Mouse (Mus musculus): Measurements from ENCODE around the gene Slc51b. TPM values are rescaled to one million over a fixed set of nuclear protein-coding genes. Genes with fewer than 3 reads are reported as not detected.

The Slc51b gene
- polyA plus RNA-seq (2015; fragmentation: Nextera tagmentation; extraction: Ambion mirVana) = 3.1 and 4.3 TPM in 2 replicates

DNA sequence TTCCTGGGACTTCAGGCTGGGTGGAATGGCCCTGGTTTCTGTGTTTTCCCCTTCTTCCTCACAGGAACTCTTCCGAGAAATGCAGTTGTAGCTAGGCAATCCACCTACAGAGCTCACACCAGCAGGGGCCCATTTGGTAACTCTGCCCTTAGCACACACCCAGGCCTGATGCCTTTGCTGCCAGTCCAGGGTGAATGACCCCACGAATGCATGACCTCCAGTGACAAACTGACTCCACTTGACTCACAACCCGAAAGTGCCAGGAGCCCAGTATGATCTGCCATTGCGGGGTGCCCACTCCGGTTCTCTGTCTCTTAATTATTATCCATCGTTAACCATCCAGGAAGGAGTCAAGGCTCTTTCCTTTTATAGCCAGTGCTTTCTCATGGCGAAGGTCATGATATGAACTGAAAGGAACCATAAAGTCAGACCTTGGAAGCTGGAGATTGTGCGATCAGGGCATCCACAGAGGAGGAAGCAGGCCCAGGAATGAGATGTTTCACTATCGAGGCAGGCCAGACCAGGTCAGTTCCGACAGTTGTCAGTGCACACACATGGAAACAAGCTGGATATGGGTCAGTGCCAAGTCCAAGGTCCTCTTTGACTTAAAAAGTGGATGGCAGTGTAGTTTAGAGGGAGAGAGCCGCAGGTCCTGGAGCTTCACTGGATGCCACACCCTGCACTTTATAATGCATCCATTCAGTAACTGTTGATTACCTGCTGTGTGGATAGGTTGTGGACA lies at the start of gene Slc51b:
TSS of gene Slc51b (minus strand) at position 196 of the 742 bp plus-strand sequence.
- WGBS = 70% methylated on average over 11 of the region's 11 CpGs
- no peak for ATAC-seq (replicated peaks; ENCODE audit: low FRiP score)
- no peak within 1 kb of the TSS for H3K4me2 ChIP-seq

DNA sequence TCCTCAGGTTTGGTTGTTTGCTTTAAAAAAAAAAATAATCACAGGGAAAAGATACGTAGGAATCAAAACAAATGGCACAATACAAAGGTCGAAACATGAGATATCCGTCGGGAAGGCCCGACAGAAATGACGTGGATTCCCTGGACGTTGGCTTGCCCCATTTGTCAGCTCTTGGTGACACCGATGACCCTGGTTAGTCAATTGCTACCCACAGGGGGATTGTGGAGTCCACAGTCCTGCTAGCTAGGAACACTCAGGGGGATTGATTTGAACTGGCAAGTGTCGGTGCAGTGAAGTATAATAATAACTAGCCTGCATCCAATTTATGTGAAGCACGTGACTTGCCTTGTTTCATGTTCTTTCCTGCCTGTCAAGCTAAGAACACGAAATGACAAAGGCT lies 44.9 kb upstream of the Slc51b start:
- 33% methylated on average over 11 of the region's 11 CpGs for WGBS
- Histone ChIP-seq H3K36me3 (peaks cover 49% of the 10 kb centered on the region), H3K4me3 (replicated peaks) (no peak overlapping the region), H3K9me3 (replicated peaks) (no peaks in the 10 kb centered on the region), H3K9ac (no peak overlapping the region), H3K4me2 (no peak overlapping the region), H3K27me3 (no peaks in the 10 kb centered on the region), H3K27ac (no peak overlapping the region), H3K4me1 (peaks cover 10% of the 10 kb centered on the region)
- no peak for ATAC-seq (replicated peaks; ENCODE audit: low FRiP score)

More for the DNA sequence above, at the start of gene Slc51b:
- Histone ChIP-seq H3K27me3 (no peaks in the 10 kb centered on the region), H3K4me1 (no peaks in the 10 kb centered on the region), H3K9ac (no peak within 1 kb of the TSS), H3K9me3 (replicated peaks) (no peaks in the 10 kb centered on the region), H3K36me3 (no peaks in the 10 kb centered on the region), H3K4me3 (replicated peaks) (no peak within 1 kb of the TSS), H3K27ac (peak within 1 kb of the TSS; percentile 59)

DNA sequence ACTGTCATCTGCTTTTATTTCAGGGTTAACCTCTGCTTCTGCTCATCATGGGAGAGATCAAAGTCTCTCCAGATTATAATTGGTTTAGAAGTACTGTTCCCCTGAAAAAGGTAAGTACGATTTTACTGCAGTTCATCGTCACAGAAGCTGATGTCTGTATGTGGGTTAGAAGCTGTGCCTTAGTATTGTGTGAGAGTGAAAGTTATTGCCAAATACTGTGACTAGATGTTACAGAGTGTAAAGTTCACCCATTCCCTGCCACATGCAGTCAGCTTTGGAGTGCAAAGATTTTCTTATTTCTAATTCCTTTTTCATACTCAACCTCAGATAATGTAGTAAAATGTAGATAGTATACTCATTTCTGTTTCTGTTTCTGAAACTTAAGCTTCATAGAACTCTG lies 42.5 kb upstream of the Slc51b start:
- no peak overlapping the region for H3K9ac ChIP-seq
- no peak for ATAC-seq (replicated peaks; ENCODE audit: low FRiP score)
- no peak overlapping the region for H3K4me2 ChIP-seq
- WGBS = 90% methylated on average over 2 of the region's 2 CpGs
- no peak overlapping the region for H3K27ac ChIP-seq
- H3K27me3 ChIP-seq = no peaks in the 10 kb centered on the region
- H3K9me3 ChIP-seq (replicated peaks) = no peaks in the 10 kb centered on the region
- H3K36me3 ChIP-seq = peaks cover 28% of the 10 kb centered on the region
- H3K4me1 ChIP-seq = peaks cover 27% of the 10 kb centered on the region
- no peak overlapping the region for H3K4me3 ChIP-seq (replicated peaks)

DNA sequence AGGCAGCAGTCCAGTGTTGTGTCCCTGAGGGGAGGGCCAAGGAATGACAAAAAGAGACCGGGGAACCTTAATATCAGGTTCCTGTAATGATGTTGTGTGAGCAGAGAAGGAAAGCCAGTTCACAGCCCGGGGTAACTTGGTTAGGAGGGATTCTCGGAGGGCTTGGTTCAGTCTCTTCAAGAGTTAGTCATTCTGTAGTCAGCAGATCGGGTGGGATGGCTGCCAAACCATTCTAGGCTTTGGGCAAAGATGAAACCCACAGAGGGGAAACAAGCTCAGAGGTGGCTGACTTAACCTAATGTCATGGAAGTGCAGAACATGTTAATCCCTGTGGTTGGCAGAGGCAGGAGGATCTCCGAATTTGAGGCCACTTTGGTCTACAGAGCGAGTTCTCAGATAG lies 41.4 kb upstream of the Slc51b start:
- Histone ChIP-seq H3K9ac (no peak overlapping the region), H3K27ac (no peak overlapping the region), H3K4me2 (no peak overlapping the region), H3K27me3 (no peaks in the 10 kb centered on the region), H3K4me3 (replicated peaks) (no peak overlapping the region), H3K4me1 (peaks cover 29% of the 10 kb centered on the region), H3K36me3 (peaks cover 17% of the 10 kb centered on the region), H3K9me3 (replicated peaks) (no peaks in the 10 kb centered on the region)
- 93% methylated on average over 6 of the region's 6 CpGs for WGBS
- no peak for ATAC-seq (replicated peaks; ENCODE audit: low FRiP score)

DNA sequence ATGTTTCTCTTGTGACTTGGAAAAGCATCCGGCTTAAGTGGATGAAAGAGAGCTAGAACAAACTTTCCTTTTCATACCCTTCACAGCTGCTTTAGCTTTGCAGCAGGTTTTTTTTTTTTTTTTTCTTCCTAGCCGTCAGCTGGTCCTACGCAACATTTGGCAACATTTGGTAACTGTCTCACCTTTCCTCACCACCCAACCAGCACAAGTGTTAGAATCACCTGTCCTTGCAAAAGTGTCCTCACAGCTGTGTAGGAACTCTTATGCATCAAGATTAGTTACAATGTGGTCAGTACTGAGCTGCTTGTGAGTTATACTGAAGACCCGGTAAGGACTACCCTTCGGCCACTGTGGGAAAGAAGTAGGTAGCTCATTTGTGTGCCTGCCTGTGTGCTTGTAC lies 39.8 kb upstream of the Slc51b start:
- H3K4me1 ChIP-seq = peaks cover 24% of the 10 kb centered on the region
- 77% methylated on average over 5 of the region's 5 CpGs for WGBS
- H3K4me2 ChIP-seq = peak overlapping the region; percentile 69

DNA sequence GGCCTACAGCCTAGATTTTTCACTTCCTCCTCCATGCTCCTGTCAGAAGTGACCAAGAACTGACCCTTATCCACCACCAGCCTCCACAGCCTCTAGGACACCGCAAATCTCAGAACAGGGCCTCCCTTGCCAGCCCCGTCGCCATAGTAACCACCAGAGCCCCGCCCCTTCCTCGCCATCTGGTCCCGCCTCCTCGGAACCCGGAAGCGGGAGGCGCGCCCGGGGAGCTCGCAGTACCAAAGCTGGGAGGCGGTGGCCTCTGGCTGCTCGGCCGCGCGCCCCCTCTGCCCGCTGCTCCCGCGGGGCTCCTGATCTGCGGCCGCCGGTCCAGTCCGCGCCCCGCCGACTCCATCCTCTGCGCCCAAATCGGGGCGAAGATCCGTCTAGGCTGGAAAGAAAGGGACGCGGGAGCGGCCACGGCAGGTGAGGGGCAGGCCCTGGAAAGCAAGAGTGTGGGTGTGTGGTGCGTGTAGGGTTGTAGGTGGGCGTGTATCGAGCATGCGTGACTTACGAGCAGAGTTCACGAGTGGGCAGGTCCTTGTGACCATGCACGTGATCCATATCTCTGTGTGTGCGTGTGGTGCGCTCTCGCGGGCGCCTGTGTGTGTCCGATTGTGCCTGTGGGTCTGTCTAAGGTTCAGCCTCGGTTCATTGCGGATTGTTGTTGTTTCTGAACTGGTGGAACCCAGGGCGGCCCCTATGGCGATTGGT lies 38.1 kb upstream of the Slc51b start, which contains the start of gene Spg21:
TSS of gene Spg21 (plus strand) at position 216 of the 711 bp plus-strand sequence.
- H3K9me3 ChIP-seq (replicated peaks) = no peaks in the 10 kb centered on the region
- H3K9ac ChIP-seq = peak within 1 kb of the TSS; percentile 94
- H3K36me3 ChIP-seq = peaks cover 9% of the 10 kb centered on the region
- ATAC-seq (replicated peaks; ENCODE audit: low FRiP score) = peak; percentile 97
- H3K27me3 ChIP-seq = no peaks in the 10 kb centered on the region
- WGBS = under 1% methylated on average over 53 of the region's 53 CpGs
- peak within 1 kb of the TSS; percentile 94 for H3K27ac ChIP-seq
- H3K4me3 ChIP-seq (replicated peaks) = peak within 1 kb of the TSS; percentile 95
- H3K4me2 ChIP-seq = peak within 1 kb of the TSS; percentile 69
- H3K4me1 ChIP-seq = peaks cover 24% of the 10 kb centered on the region

More for the DNA sequence above, 39.8 kb upstream of the Slc51b start:
- H3K27ac ChIP-seq = no peak overlapping the region
- no peak for ATAC-seq (replicated peaks; ENCODE audit: low FRiP score)
- H3K36me3 ChIP-seq = peaks cover 14% of the 10 kb centered on the region
- no peak overlapping the region for H3K9ac ChIP-seq
- H3K9me3 ChIP-seq (replicated peaks) = no peaks in the 10 kb centered on the region
- no peak overlapping the region for H3K4me3 ChIP-seq (replicated peaks)
- H3K27me3 ChIP-seq = no peaks in the 10 kb centered on the region

DNA sequence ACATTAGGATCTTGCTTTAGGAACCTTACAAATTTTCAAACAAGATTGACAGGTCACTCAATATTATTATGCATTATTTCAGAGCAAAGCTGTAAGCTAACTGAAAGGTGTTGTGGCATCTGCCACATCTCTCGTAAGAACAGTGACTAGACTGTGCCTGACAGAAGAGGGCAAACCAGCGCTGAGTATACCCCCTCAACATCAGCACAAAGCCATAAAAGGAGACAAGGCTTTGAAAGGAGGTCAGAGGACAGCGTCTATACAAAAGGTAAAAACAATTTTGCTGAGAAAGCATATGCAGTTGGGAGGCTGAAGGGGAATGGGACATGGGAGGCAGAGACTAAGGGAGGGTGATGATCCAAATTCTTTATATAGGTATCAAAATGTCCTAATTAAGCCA lies 37.4 kb upstream of the Slc51b start:
- WGBS = 35% methylated on average over 3 of the region's 3 CpGs
- peaks cover 2% of the 10 kb centered on the region; the same call in 1 of the 2 replicates for H3K36me3 ChIP-seq
- peak overlapping the region; percentile 94 for H3K27ac ChIP-seq
- no peaks in the 10 kb centered on the region for H3K27me3 ChIP-seq
- H3K4me2 ChIP-seq = peak overlapping the region; percentile 69
- peaks cover 24% of the 10 kb centered on the region for H3K4me1 ChIP-seq
- H3K4me3 ChIP-seq (replicated peaks) = peak overlapping the region; percentile 95
- no peaks in the 10 kb centered on the region for H3K9me3 ChIP-seq (replicated peaks)
- ATAC-seq (replicated peaks; ENCODE audit: low FRiP score) = peak; percentile 16
- H3K9ac ChIP-seq = 0 out of 2 replicates have a peak overlapping the region, but pooled peaks have one; percentile 94

DNA sequence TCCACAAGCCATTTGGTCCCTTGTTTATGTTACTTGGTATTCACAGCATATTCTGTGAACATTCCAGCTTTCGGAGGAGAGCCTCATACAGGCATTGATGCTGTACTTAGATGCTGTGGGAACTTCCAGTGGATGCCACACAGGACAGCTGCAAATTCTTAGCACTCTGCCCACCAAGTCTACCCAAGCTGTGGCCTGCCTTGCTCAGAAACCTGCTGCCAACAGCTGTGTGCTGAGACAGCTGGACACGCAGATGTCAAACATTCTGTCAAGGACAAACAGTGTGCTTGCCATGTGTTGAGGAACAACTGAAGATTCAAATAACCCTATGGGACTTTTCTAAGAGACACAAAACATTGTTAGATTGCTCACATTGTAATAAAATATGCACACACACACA lies 36.2 kb upstream of the Slc51b start:
- no peak overlapping the region for H3K9ac ChIP-seq
- no peaks in the 10 kb centered on the region for H3K27me3 ChIP-seq
- H3K36me3 ChIP-seq = no peaks in the 10 kb centered on the region
- ATAC-seq (replicated peaks; ENCODE audit: low FRiP score) = no peak
- H3K4me1 ChIP-seq = peaks cover 24% of the 10 kb centered on the region
- H3K9me3 ChIP-seq (replicated peaks) = no peaks in the 10 kb centered on the region
- H3K27ac ChIP-seq = no peak overlapping the region
- WGBS = 92% methylated on average over 2 of the region's 2 CpGs
- H3K4me2 ChIP-seq = no peak overlapping the region
- H3K4me3 ChIP-seq (replicated peaks) = no peak overlapping the region

DNA sequence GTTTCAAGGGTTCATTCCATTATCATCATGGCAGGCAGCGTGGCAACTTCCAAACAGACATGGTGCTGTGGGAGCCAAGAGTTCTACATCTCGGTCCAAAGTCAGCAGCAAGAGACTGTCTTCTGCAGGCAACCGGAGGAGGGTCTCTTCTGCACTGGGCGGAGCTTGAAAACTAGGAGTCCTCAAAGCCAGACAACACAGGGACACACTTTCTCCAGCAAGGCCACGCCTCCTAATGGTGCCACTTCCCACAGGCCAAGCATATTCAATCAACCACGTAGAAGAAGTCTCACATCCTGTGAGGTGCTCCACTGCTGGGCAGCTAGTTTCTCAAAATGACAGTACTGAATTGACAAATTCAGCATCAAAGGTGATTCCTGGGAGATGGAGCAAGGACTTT lies 25.2 kb upstream of the Slc51b start:
- Histone ChIP-seq H3K9ac (no peak overlapping the region), H3K4me1 (no peaks in the 10 kb centered on the region), H3K4me2 (no peak overlapping the region), H3K9me3 (replicated peaks) (no peaks in the 10 kb centered on the region), H3K27ac (no peak overlapping the region), H3K36me3 (peaks cover 87% of the 10 kb centered on the region), H3K27me3 (no peaks in the 10 kb centered on the region), H3K4me3 (replicated peaks) (no peak overlapping the region)
- ATAC-seq (replicated peaks; ENCODE audit: low FRiP score) = no peak
- WGBS = 89% methylated on average over 6 of the region's 6 CpGs

DNA sequence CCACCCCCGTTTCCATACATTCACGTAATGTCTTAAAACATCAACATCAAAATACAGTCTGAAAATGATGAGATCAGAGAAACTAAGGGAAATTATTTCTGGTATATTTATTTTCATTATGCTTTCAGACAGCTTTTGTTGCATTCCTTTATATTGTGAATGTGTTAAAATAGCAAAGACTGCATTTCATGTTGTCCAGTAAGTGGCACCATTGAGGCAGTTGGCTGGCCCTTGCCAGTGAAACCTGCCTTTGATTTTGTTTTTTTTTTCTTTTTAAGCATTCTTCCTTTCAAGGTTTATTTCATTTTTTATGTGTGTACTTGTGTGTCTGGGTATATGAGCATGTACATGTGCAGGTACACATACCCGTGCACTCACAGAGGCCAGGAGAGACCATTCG lies 21.9 kb upstream of the Slc51b start:
- ATAC-seq (replicated peaks; ENCODE audit: low FRiP score) = no peak
- H3K4me1 ChIP-seq = no peaks in the 10 kb centered on the region
- H3K4me2 ChIP-seq = no peak overlapping the region
- no peak overlapping the region for H3K27ac ChIP-seq
- no peaks in the 10 kb centered on the region for H3K27me3 ChIP-seq
- H3K9ac ChIP-seq = no peak overlapping the region
- 87% methylated on average over 4 of the region's 4 CpGs for WGBS
- no peaks in the 10 kb centered on the region for H3K9me3 ChIP-seq (replicated peaks)
- H3K4me3 ChIP-seq (replicated peaks) = no peak overlapping the region
- peaks cover 83% of the 10 kb centered on the region for H3K36me3 ChIP-seq

DNA sequence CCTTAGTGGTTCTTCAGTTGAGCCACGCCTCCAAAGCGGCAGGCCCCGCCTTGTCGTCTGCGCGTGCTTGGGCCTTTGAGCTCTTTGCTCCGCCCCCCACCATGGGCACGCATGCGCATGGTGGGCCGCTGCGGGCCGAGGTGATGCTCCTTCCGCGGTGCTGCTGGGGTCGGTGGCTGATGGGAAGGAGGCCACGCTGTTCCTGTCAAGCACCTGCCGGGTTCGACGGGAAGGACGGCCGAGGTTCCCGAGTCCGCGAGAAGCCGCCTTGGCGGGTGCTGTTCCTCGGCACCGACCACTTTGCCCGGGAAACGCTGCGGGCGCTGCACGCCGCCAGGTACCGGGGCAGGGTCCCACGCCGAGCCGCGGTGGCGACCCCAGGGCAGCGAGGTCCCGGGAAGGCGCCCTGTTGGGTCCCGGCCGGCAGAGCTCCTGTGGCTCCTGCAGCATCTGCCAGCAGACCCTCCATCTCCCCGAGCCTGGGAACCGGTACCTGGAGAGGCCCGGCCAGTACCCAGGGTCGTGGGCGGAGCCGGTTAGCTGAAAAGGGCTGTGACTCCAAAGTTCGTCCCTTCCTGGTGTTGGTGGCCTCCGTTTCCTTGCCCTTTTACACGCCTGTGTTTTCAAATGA lies 13.0 kb upstream of the Slc51b start, which contains the start of gene Mtfmt:
TSS of gene Mtfmt (plus strand) at position 112 of the 631 bp plus-strand sequence.
- Histone ChIP-seq H3K27me3 (no peaks in the 10 kb centered on the region), H3K4me2 (peak within 1 kb of the TSS; percentile 73), H3K27ac (0 out of 2 replicates have a peak within 1 kb of the TSS, but pooled peaks have one; percentile 29), H3K4me1 (peaks cover 8% of the 10 kb centered on the region), H3K9me3 (replicated peaks) (no peaks in the 10 kb centered on the region), H3K36me3 (peaks cover 19% of the 10 kb centered on the region), H3K9ac (peak within 1 kb of the TSS; percentile 83), H3K4me3 (replicated peaks) (peak within 1 kb of the TSS; percentile 92)
- under 1% methylated on average over 53 of the region's 54 CpGs for WGBS
- peak; percentile 90 for ATAC-seq (replicated peaks; ENCODE audit: low FRiP score)

DNA sequence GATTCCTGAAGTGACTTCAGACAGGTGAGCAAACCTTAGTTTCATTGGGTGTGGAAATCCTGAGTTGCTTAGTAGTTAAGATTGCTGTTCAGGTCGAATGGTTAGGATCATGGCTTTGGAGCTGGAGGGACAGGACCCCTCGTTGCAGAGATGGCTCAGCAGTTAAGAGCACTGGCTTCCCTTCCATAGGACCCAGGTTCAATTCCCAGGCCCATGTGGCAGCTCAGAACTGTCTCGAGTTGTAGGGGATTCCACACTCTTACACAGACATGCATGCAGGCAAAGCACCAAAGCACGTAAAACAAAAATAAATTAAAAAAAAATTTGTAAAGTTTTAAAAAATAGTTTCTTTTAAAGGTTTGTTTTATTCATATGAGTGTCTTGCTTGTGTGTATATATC lies 12.5 kb upstream of the Slc51b start:
- WGBS = 65% methylated on average over 4 of the region's 4 CpGs
- Histone ChIP-seq H3K4me3 (replicated peaks) (peak overlapping the region; percentile 92; the same call in 1 of the 2 replicates), H3K4me2 (peak overlapping the region; percentile 73; the same call in 1 of the 2 replicates), H3K27me3 (no peaks in the 10 kb centered on the region), H3K27ac (no peak overlapping the region), H3K4me1 (peaks cover 8% of the 10 kb centered on the region), H3K9ac (no peak overlapping the region), H3K9me3 (replicated peaks) (no peaks in the 10 kb centered on the region), H3K36me3 (peaks cover 13% of the 10 kb centered on the region)
- ATAC-seq (replicated peaks; ENCODE audit: low FRiP score) = peak; percentile 55

All from kidney, embryonic 15.5 days (tissue).